Mouse (Mus musculus) spleen, postnatal 36 days (tissue): ENCODE data around the gene Pglyrp1.
"Not testable (repeated sequence)": the region's sequence is repeated elsewhere in the genome, so short reads cannot be mapped to it uniquely, and the experiment has no call there.

Experiments used
- DNase-seq, 2 experiments: peaks; one replicate each; pipeline ENCODE4 v3.0.0; 2022; ENCODE audit warnings: low spot score in 2 of 2, mixed read lengths in 1 of 2

Pglyrp1 gene

DNA sequence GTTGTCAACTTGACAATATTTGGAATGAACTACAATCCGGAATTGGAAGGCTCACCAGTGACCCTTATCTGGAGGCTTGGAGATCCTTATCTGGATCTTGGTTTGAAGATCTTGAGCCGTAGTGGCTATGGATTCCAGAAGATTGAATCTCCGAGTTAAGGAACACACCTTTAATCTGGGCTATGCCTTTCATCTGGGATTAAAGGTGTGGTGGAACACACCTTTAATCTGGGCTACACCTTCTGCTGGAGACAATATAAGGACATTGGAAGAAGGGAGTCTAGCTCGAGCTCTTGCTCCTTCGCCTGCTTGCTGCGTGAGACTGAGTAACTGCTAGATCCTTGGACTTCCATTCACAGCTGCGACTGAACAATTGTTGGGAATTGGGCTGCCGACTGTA, at the start of gene Pglyrp1:
Gene Pglyrp1, plus strand, starts transcription at position 301 of the 400 bp plus-strand sequence.
- not testable (repeated sequence) for DNase-seq

DNA sequence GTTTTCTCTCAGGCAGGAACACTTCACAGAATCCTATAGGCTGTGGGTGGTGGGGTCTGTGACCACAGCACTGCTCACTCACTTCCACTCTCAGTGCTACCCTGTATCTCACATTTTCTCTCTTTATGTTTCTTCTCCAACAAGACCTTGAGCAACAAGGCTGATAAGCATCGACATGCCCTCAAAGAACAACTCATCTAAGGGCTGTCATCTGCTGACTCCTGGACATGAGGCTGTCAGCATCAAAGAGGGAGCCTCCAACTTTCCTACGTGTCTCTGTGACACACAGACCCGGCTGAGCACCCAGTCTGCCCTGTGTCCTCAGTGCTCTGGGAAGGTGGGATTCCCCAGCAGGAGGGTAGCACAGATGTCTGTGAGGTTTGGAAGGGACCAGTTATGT, 49.6 kb upstream of the Pglyrp1 start, which contains the start of gene Psg17:
Gene Psg17, minus strand, starts transcription at position 101 of the 400 bp plus-strand sequence.
- DNase-seq = no peak

GRCm38 (mm10) chr7:18827792-18828546, 43.2 kb upstream of the Pglyrp1 start:
- no peak for DNase-seq

DNA sequence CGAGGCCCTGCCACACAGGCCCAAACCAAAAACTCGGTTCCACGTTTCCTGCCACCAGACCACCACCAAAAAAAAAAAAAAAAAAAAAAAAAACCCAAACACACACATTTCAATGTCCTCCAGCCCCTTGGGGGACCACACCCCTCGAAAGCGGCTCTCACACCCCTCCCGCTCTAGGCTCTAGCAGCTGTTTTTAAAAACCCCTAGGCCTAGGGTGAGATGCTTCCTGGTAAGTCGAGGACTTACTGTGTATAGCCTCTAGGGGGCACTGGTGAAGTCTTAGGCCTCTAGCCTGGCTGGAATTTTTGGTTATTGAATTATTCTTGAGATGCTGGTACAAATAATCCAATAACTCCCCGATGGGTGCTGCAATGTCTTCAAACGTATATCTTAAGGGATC, 42.5 kb upstream of the Pglyrp1 start:
- no peak for DNase-seq

DNA sequence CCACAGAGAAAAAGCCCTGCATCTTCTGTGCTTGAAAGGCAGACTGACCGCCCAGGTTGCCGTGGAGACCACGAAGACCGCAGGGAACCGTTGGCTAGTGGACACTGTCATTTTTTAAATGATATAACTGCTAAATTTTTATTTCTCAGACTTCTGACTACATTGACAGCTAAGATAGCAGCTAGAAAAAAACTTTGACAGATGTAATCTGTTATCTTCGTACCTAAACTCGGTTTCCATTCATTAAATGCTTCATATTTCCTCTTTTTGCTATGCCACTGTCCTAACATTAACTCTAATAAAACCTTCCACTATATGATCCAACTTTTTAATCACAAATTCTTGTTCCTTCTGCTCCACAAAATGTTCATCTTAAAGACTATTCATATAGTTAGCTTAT, 41.6 kb upstream of the Pglyrp1 start:
- no peak for DNase-seq

DNA sequence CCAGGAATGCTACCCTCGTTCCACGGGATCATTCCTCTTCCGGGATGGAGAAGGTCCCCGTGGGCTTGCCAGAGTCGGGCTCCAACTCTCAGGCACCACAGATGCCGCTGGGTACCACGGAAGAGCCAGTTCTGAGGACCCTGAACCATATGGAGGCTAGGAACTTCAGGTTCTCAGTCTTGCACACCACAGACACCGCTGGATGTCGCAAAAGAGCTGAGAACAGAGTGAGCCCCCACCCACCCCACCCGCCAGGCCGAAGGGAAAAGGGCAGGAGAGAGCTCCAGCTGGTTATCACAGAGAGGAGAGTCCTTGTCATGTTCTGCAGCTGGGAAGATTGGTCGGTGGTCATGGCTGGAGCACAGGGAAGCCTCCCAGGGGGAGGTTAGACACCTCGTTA, 38.8 kb upstream of the Pglyrp1 start:
- no peak for DNase-seq

DNA sequence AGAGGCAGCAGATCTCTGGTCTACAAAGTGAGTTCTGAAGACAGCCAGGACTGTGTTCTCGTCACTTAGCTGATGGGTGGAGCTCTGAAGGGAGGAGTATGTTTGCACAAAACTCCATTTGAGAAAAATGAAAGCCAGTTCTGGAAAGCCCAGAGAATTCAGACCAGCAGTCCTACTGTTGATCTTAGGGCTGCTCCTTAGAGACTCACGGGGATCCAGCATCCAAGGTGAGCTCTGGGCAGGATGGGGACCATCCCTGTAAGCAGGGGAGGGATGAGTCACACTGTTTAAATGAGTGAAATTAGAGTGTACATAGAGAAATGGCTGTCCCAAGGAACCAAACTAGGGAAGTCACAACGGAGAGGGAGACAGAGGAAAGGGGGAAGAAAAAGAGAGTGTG, 31.3 kb upstream of the Pglyrp1 start, which contains the start of gene Mill2:
Gene Mill2, plus strand, starts transcription at position 102 of the 400 bp plus-strand sequence.
- no peak for DNase-seq

- peak in 1 of 2 experiments; percentile 14 for DNase-seq
Observed at GRCm38 (mm10) chr7:18840386-18841173, 30.6 kb upstream of the Pglyrp1 start.

DNA sequence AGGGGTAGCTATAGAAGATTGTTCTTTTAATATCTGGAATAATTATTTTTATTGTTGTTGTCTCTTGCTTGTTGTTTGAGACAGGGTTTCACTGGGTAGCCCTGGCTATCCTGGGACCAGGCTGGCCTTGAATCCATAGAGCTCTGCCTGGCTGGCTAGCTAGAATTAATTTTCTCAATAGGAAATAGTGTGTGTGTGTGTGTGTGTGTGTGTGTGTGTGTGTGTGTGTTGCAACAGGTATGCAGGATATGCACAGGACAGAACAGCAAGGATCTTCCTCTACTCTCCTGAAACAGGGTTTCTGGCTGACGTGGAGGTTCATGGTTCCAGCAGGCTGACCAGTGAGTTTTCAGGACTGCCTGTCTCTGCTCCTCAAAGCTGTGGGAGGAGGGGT, 30.0 kb upstream of the Pglyrp1 start:
- no peak for DNase-seq

GRCm38 (mm10) chr7:18844811-18845210, 26.3 kb upstream of the Pglyrp1 start:
- no peak for DNase-seq

DNA sequence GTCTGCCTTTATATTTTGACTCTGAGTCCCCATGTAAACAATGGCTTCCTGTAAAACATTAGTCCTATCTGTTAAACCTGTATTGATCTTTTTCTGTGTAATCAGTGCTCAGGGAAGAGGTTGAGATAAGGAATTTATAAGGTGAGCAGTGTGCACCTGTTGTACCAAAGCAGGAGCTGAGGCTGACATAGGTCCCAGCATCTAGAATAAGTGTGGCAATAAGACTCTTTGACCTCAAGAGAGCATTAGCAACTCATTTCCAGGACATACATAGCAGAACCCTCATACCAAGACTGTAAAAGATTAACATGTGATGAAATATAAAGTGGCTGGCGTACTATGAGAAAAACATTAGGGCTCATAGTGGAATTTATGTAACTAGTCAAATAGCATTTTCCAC, 22.7 kb upstream of the Pglyrp1 start:
- DNase-seq = no peak

DNA sequence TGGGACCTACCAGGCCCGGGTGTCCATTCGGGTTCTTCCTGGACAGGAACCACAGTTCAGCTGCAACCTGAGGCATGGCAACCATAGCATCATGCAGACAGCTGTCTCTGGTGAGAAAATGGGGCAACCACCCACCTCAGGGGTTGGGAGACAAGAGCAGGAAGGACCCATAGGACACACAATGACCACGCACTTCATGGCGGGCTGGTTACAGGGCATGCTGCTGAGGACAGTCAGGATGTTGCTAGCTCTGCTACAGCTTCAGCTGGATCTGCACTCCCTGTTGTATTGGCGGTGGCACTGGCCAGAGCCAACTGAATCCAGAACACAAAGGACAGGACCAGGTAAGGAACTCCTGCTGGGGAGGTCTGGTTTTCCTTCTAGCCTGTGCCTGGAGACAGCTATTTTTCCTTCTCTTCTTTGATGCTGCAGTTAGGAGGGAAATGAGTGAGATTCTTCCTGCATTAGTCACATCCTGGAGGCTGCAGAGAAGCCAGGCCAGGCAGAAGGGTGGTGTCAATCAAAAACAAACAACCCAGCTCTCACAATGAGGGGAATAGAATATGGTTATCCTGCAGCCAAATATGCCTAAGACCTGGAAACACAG, 12.7 kb upstream of the Pglyrp1 start:
- DNase-seq = no peak

DNA sequence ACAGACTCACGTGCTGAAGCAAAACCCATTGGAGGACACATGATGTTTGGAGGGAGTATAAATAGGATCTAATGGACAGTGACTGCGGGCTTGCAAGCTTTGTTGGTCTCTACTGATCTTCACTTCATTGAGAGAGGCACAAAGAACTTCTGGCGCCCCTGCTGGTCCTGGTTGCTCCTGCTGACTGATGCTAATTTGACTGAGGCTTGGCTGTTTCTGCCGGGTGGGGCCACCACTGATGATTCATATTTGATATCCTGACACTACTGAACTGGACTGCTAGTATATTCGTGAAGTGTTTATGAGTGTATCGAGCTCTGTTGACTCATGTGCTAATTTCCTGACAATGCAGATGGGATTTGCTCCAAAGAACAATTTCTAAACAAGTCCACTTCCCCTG, 8.3 kb upstream of the Pglyrp1 start:
- no peak for DNase-seq

DNA sequence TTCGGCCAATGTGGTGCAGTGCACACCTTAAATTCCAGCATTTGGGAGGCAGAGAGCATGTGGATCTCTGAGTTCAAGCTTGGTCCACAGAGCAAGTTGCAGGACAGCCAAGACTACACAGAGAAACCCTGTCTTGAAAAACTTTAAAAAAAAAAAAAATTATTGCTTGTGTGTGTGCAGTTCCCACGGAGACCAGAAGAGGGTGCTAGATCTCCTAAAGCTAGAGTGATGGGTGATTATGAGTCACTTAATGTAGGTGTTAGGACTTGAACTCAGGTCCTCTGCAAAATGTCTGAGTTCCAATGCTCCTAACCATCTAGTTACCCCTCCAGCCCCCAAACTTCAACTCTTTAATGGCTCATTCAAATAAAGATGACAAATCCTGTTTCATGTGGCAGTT, 2.6 kb upstream of the Pglyrp1 start:
- DNase-seq = no peak

- DNase-seq = no peak
Observed at GRCm38 (mm10) chr7:18872014-18872802, 1.1 kb downstream of the Pglyrp1 start.

DNA sequence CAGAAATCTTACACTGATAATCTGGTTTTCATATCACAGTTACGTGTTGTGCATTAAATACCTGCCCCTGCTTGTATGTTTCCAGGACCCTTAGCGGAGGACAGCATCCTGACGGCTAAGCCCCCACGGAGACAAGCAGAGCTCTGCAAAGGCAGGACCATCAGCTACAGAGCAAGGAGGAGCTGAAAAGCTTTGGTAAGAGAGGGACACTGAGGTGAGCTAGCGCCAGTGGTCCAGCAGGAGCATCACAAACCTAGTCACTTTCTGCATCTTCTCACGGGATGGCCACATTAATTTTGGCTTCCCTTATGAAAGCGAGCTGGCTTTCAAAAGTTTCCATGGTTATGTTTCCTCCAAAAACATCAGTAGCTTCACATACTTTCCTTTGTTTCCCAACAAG, 1.7 kb downstream of the Pglyrp1 start:
- DNase-seq = no peak

DNA sequence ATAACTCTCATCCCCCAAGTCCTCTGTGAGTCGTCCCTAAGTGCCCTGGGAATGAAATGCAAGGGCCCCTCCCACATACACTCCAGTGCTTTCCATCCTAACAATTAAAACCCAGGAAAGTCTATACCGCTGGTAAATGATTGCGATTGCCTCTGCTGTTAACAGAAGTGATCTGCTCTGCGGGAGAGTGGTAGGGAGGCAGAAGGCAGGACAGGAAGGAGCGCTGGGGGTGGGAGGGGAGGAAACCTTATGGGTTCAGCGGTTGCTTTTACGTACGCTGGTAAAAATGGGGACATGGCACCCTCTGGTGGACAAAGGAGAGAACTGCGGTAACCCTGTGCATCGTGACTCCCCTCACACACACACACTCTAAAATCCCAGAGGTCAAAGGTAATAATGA, 2.1 kb downstream of the Pglyrp1 start:
- peak; percentile 51 to 62 for DNase-seq

- no peak for DNase-seq
Observed at GRCm38 (mm10) chr7:18875372-18875771, 4.2 kb downstream of the Pglyrp1 start.

- no peak for DNase-seq
Observed at GRCm38 (mm10) chr7:18878691-18879090, 7.6 kb downstream of the Pglyrp1 start.

GRCm38 (mm10) chr7:18883991-18884744, 13.0 kb downstream of the Pglyrp1 start:
- peak; percentile 64 to 68 for DNase-seq
